Mouse (Mus musculus): ENCODE results near the gene Oat.

Oat gene

DNA sequence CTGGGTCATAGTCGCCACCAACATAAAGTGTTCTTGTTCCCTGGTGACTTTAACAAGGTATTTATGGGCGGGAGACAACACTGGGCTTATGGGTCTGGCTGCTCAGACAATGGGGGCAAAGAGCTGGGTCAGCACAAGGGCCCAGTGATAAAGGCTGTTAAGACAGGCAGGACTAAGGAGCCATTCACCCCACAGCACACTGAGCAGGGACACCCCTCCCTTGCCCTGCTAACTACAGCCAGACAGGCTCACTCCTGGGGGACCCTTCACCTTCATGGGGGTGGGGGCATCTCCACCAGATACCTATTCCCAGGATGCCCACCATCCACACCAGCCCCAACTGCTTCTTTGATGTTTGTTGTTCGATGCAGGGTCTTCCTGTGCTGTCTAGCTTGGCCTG, 47.0 kb downstream of the Oat start:
- no peak for DNase-seq

DNA sequence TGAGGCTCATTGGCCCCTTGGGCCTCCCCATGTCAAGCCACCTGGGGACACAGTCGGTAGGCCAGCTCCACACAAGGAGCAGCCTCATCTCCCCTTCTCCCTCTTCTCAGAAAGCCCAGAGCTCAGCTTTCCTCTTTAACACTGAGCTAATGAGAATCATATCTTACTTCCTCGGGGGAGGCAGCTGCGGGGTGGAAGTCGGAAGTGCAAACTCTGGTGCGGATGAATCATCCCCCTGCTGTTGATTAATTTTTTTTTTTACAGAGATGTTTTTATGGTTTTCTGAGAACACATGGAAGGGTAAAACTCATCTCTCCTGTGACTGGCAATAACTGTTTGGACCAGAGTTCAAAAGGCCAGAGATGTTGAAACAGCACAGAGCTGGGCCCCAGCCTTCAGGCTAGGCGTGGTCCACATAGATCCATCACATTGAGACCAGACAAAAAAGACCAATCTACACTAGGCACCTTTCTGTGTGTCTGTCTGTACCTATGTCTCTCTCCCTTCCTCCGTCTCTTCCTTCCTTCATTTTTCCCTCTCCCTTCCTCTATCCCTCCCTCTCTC, 62.7 kb downstream of the Oat start:
- DNase-seq, result no peak

DNA sequence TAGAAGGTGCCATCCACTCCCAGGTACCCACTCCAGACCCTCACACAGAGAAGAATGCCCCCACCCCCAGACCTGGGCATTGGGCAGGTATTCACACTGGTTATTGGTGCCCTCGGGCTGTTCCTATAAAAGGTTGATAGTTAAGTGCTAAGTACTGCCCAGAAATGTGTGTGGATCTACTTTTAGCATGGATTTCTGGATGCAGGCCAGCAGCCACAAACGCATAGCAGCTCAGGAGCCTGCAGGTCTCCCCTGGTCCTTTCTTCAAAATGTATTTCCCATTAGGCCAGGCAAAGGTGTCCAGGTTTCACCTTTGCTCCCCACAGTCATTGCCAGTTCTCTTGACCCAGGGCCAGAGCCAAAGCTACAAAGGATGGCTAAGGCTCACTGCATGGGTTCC, 67.1 kb downstream of the Oat start:
- no peak for DNase-seq
